Mouse (Mus musculus): ENCODE results near the gene Plbd2.

Plbd2 gene

GRCm38 (mm10) chr5:120473361-120473760 lies 30.1 kb downstream of the Plbd2 start:
- DNase-seq (ENCODE audit: low read depth, low spot score) = no peak

GRCm38 (mm10) chr5:120472770-120473169 lies 30.7 kb downstream of the Plbd2 start, which contains the start of gene Sdsl:
Gene Sdsl, minus strand, starts transcription at chr5:120472810.
- DNase-seq (ENCODE audit: low read depth, low spot score) = no peak

- no peak for DNase-seq (ENCODE audit: low read depth, low spot score)
These were observed 31.9 kb downstream of the Plbd2 start for GRCm38 (mm10) chr5:120471538-120471937.

DNA sequence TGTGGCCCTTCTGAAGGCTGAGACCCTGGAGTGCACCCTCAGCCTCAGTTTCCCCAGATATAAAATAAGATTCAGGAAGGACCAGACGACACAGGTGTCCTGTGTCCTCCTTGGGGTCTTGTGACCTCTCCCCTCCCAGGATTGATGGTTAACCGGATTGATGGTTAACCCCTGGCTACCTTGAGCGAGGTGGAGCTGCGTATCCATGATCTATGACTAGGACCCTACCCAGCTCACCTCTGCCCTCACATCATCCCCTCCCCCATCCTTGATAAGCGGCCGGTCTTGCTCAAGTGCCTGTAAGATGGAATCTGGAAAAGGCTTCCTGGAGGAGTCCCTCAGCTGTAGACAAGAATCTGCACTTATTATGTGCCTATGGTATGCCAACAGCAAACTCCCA lies 34.6 kb downstream of the Plbd2 start:
- no peak for DNase-seq (ENCODE audit: low read depth, low spot score)

GRCm38 (mm10) chr5:120468336-120468735 lies 35.1 kb downstream of the Plbd2 start:
- no peak for DNase-seq (ENCODE audit: low read depth, low spot score)

DNA sequence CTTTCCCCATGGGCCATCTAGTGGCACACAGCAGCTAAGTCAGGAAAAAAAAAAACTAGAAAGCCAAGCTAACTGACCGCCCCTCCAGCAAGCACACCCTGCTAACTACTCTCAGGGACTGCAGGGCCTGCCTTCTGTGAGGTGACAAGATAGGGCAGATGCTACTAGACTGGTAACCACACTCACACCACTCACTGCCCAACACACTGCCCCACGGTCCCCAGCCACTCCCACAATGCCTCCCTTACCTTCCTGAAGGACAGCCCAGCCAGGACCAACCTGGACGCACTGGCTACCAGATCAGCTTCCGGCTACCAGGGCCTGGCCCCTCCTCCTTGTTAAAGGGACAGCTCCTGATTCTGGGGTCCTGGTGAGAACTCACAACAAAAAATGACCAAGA lies 36.4 kb downstream of the Plbd2 start:
- DNase-seq (ENCODE audit: low read depth, low spot score) = no peak

DNA sequence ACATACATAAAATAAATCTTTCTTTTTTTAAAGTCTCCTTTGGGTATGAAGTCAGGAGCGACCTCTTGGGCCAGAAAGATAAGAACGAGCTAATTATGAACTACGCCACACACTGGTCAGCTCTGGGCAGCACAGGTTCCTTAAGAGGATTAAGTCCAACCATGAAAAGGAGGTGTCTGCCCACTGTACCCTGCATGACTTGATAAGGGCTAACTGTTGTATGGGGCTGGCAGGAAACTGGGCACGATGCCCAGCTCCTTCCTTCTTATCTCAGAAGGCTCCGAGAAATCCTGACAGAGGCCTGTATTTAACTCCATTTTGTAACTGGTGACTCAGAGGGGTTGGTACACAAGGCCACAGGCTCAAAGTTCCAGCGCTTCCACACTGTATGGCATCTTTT lies 37.6 kb downstream of the Plbd2 start:
- peak; percentile 81 for DNase-seq (ENCODE audit: low read depth, low spot score)

DNA sequence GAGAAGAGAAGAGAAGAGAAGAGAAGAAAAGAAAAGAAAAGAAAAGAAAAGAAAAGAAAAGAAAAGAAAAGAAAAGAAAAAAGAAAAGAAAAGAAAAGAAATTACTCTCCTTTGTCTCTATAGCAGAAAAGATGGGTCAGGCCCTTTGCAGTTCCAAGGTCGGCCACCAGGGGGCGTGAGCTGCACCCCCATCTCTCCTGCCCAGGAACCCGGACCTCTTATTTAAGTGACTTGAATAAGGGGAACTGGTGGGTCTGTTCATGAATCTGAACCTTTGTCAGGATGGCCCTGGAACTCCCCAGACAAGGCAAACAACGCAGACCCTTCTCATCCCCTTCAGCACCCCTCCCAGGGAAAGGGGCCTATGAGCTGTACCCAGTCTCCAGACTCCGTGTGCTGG lies 38.4 kb downstream of the Plbd2 start:
- DNase-seq (ENCODE audit: low read depth, low spot score) = peak; percentile 38

DNA sequence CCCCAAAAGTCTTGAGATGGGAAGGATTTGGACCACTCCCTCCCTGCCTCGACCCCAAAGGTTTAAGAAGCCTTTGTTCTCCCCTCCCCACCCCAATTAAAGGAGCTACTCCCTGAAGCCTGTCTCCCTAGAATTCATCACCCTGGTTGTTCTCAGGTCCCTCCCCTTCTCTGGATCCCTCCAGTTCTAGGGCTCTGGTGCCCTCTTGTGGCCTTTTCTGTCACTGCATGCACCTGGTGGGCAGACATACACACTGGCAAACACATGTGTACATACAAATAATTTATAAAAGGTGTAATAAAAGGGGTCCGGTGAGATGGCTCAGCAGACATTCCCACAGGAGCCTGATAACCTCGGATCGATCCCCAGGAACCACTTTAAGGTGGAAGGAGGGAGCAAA lies 39.1 kb downstream of the Plbd2 start:
- DNase-seq (ENCODE audit: low read depth, low spot score) = peak; percentile 45

DNA sequence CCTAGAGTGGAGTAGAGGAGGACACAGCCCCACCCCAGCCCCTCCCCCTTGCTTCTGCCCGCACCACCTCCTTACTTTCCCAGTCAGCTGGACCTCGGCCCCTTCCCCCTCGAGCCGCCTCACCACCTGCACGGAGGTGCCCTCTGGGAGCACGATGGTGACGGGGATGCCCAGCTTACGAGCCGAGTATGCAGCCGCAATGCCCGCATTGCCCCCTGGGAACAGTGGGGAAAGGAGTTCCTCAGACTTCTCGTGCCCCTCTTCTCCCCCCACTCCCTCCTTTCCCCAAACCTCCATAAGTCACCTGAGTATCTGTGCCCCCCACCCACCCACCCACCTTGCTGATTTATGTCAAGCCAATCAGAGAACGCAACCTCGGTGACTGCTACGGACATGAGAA lies 41.5 kb downstream of the Plbd2 start:
- no peak for DNase-seq (ENCODE audit: low read depth, low spot score)

GRCm38 (mm10) chr5:120459133-120459532 lies 44.3 kb downstream of the Plbd2 start:
- DNase-seq (ENCODE audit: low read depth, low spot score) = peak; percentile 25

DNA sequence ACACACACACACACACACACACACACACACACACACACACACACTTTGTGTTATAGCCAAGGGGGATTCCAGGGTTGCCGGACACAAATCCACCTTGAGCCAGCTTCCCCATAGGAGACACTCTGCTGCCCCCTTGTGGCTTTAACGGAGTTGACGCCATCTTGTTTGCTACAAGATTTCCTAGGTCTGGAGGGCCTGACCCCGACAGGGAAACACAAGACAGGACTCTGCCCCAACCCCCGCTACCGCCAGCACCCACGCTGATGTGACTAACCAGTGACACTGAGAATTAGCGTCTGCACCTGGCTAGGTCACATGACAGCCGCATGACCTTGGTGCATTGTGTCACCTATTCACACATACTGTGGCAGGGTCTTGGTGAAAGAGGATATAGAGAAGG lies 45.8 kb downstream of the Plbd2 start:
- DNase-seq (ENCODE audit: low read depth, low spot score) = peak; percentile 90

DNA sequence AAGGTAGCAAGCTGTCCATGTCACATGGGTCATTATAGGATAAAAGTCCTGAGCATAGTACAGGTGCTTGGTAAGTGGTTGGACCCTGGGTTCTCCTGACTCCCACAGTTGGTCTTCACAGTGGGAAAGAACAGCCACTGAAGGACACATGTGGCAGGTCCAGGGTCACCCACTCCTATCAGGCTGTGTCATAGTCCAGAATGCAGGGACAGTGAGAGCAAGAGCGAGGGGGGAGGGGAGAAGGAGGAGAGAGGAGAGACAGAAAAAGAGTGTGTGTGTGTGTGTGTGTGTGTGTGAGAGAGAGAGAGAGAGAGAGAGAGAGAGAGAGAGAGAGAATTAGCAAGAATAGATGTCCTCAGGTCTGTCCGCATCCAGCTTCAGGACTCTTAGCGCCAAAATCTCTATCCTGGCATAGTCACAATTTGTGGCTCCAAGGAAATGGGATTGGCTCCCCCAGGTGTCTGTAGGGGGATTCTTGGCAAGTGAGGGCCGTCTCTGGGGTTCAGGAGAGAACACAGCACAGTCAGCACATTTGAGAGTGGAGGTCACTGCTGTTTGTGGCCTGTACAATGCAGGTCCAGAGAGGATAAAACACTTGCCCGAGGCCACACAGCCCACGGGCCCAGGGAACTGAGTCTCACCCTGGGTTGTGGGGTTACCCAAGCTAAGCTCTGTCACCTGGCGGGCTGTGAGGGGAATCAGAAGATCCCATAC lies 46.4 kb downstream of the Plbd2 start:
- no peak for DNase-seq (ENCODE audit: low read depth, low spot score)

DNA sequence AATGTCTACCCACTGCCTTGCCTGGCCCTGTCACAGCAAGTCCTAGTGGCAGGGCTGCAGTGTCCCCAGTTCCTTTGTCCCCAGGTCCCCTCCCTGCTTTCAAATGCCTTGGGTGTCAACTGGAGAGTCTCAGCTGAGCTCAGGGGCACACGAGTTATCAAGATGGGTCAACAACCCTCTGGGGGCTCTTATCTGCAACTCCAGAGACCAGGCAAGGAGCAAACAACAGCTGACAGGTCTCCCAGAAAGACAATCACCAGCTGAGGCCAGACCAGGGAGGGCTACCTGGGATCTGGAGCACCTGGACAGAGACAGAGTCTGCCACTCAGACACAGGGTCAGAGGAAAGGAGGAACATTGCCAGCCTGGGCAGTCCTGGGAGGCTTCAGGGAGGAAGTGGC lies 47.2 kb downstream of the Plbd2 start:
- no peak for DNase-seq (ENCODE audit: low read depth, low spot score)

DNA sequence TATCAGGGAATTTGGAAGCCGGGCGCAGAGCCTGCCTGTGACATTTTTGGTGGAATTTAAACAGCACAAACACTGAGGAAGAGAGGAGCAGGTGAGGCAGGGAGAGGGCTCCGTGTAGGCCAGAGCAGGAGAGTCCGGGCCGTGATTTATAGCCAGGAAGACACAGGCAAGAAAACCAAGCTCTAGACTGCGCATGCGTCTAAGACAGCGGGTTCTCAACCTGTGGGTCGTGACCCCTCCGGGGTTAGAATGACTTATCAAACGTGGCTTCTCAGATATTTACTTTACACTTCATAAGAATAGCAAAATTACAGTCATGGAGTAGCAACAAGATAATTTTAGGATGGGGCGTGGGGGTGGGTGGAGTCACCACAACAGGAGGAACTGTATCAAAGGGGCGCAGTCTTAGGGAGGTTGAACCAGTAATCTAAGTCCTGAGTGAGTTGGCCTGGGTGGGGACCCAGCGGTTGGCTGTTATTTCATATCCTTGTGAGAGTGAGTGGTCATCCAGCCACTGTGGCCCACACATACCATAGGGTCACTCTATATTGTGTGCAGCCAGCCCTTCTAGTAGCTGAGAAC lies 48.6 kb downstream of the Plbd2 start:
- DNase-seq (ENCODE audit: low read depth, low spot score) = no peak

DNA sequence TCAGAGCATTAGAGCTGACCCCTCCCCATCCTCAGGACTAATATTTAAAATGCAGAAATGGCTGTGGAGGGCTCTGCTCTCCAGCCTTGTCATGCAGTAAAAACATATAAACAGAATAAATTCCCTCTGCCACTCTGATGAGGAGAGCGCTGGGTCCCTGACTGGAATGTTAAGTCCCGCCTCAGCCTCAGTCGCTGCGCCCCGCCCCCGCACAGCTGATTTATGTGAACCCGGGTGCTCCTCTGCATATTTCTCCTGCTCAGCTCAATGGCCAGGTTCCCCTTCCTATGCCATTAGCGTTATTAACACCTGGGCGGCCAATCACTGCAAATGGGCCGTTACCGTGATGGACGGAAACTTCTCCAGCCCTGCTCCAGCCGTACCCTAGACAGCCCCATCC lies 56.1 kb downstream of the Plbd2 start:
- no peak for DNase-seq (ENCODE audit: low read depth, low spot score)

GRCm38 (mm10) chr5:120440733-120441132 lies 62.7 kb downstream of the Plbd2 start:
- peak; percentile 96 for DNase-seq (ENCODE audit: low read depth, low spot score)

- no peak for DNase-seq (ENCODE audit: low read depth, low spot score)
These were observed 63.3 kb downstream of the Plbd2 start for GRCm38 (mm10) chr5:120439887-120440670.

DNA sequence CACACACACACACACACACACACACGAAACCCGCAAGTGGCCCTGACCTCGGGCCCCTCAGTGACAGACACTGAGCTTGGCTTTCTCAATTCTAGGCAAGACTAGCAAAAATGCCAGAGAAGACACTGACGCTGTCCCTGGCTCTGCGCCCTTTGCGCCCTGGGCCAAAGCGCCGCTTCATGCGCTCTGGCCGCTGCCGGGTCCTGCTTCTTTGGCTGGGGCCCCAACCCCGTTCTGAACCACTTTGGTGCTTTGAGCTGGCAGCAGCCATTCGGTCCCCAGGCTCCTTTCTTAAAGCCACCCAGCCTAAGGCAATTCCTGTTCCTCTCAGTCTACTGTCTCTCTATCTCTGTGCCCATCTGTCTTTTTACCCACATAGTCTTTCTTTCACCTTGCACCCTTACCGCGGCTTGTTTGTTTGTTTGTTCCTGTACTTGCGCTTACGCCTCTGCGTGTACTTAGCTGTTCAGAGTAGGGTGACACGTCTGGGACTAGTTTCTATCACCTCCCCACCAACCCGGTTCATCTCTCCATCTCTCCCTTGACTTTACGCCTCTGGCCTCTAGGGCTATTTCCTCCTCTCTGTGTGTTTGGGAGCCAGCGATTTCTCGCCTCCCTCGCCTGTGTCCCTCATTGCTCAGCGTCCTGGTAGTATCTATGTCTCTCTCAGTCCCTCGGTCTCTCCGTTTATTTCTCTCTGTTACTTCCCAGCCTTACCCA lies 64.3 kb downstream of the Plbd2 start:
- DNase-seq (ENCODE audit: low read depth, low spot score) = no peak

DNA sequence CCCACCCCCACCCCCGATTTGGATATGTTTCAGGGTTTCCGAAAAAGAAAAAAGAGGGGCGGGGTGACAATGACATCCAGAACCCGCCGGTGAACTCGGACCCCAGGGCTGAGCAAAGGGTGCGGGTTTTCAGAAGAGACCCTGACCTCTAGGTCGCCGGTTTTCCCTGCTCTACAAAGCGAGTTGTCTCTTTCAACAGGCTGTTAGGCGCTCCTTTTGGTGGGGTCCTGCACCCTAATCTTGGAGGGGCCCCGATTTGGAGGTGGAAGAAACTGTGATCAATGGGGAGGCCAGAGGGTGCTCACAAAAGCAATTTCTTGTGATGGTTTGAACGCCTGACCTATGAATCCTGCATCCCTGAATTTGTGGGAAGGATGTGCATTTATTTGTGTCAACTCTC lies 65.0 kb downstream of the Plbd2 start:
- no peak for DNase-seq (ENCODE audit: low read depth, low spot score)

DNA sequence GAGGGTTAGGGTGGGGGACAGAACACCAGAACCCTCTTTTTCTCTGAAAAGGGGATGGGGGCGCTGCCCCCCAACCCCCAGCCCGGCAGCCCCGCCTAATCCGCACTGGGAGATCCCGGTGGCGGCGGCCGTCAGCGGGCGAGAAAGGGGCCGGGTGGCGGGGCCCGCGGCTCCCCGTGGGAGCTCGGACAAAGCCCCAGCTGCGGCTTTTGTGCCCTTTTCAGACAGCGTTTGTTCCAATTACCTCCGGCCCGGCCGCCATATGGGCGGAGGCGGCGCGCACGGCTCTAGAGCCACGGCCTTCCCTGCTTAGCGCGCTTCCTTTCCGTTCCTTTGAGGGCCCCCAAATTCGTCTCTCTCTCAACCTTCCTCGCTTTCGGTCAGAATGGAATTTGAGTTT lies 65.4 kb downstream of the Plbd2 start:
- no peak for DNase-seq (ENCODE audit: low read depth, low spot score)

DNA sequence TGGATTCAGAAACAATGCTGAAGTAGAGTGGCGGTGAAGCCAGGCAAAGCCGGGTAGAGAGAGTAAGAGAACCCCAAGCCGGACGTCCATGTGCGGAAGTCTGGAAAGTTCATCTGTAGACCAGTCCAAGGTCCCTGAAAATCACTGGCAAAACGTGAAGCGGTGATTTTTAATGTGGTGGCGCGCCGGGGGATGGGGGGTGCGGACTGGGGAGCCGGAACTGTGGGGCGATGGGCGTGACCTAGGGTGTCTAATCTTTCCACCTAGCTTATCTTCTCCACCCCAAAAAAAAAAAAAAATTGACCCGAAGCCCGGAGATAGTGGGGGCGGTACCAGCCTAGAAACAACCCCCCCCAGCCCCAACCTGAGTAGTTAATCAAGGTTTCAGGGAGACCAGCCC lies 65.9 kb downstream of the Plbd2 start:
- DNase-seq (ENCODE audit: low read depth, low spot score) = no peak
